Mouse (Mus musculus): ENCODE data around the gene Letm1. TPM values are rescaled to one million over a fixed set of nuclear protein-coding genes. Genes with fewer than 3 reads are reported as not detected.

The Letm1 gene
- total RNA-seq, 1 experiment from 2014 or later, result 24.7 TPM

- ATAC-seq (ENCODE audit: extremely low read depth, insufficient number of reproducible peaks, low FRiP score, poor library complexity, severe bottlenecking), result no peak
Measured at GRCm38 (mm10) chr5:33689852-33690645, 92.6 kb downstream of the Letm1 start.

Other genes starting within 250 kb of the Letm1 start
- gene Fam53a, start 153.2 kb downstream of the Letm1 start, total RNA-seq (2017), result 15.8 and 16.0 TPM in 2 replicates
- gene Gm9903, start 152.9 kb downstream of the Letm1 start, total RNA-seq (2017), result 1.4 and 1.6 TPM in 2 replicates
- gene Slbp, start 130.2 kb downstream of the Letm1 start, total RNA-seq (2017), result 122 and 131 TPM in 2 replicates
- 14.6 and 23.7 TPM in 2 replicates for gene Tacc3, start 124.7 kb downstream of the Letm1 start, total RNA-seq (2017)
- 21.5 and 22.0 TPM in 2 replicates for gene Tmem129, start 124.4 kb downstream of the Letm1 start, total RNA-seq (2017)
- gene Fgfr3, start 61.1 kb downstream of the Letm1 start, total RNA-seq (2017), result not detected in 2 replicates
- gene Nsd2, start 37.9 kb upstream of the Letm1 start, total RNA-seq (2017), result 26.4 and 32.9 TPM in 2 replicates
- 25.4 and 28.6 TPM in 2 replicates for gene Nelfa, start 153.6 kb upstream of the Letm1 start, total RNA-seq (2017)
- gene Gm1673, start 200.6 kb upstream of the Letm1 start, total RNA-seq (2017), result not detected in 2 replicates
- 4.0 and 4.9 TPM in 2 replicates for gene Nat8l, start 213.2 kb upstream of the Letm1 start, total RNA-seq (2017)